Comparison of ENCODE assay signal across 8 mouse cellular contexts in the genomic region with DNA sequence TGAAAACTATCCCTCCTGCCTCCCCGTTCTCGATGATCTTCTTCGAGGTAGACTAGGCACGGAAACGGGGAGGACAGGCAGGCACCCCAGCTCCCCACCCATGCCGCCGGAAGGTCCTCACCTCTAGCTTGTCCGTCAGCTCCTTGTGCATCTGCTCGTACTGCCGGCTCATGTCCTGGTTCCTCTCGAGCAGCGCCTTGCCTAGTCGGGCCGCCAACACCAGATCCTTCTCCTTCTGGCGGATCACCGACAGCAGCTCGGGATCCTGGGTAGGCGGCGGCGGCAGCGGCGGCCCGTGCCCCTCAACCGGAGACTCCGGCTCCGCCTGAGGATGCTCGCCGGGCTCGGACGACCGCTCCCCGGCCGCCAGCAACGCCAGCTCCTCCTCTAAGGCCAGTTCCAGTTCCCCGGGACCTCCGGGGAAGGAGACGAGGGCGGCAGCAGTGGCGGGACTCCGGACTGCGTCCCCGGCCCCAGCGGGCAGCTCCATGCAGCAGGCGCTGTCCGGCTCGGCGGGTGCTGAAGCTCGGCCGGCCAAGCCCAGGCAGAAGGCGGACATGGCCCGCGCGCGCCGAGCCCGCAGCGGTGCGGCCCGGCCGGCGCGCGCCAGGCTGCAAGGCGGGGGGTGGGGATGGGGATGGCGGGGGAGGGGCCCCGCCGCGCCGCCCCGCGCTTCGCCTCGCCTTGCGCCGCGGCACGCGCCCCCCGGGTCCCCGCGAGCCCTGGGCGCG. TPM values are rescaled to one million over a fixed set of nuclear protein-coding genes. Genes with fewer than 3 reads are reported as not detected.
A peak's percentile ranks its signal among the peaks of the same experiment; 100 is the strongest.
DNase-seq lines count a peak whose midpoint lies in the region; ATAC-seq lines count a peak whose summit lies in the region.

Gene Bicdl1, minus strand, starts transcription at position 621 of the 731 bp plus-strand sequence.

- ATAC-seq in hematopoietic stem cell, adult 5-6 weeks (replicated peaks in 1 of 2; ENCODE audit: insufficient read depth in 1 of 2, low FRiP score in 2 of 2, low TSS enrichment in 1 of 2, low read depth in 1 of 2, poor library complexity in 2 of 2, severe bottlenecking in 2 of 2) = peak; percentile 18 to 44; a peak in 1 of 4 replicates

- peak; percentile 62 for DNase-seq in MN1 (ENCODE audit: low spot score)
- peak; percentile 60 for DNase-seq in cerebellum, adult 8-10 months
- DNase-seq in frontal cortex, adult 2 months (ENCODE audit: extremely low spot score in 1 of 2, low spot score in 1 of 2) = peak in 1 of 2 experiments; percentile 50
- peak; percentile 28 for DNase-seq in layer of hippocampus, adult 9-11 months
- peak; percentile 92 for DNase-seq in lung, postnatal 10 days
- DNase-seq in ovary, postnatal 36 days (ENCODE audit: low spot score) = peak; percentile 91
- peak; percentile 73 to 78 for DNase-seq in thymus, postnatal 36 days

RNA-seq across cellular contexts. Expression of gene Bicdl1, which starts in this region (rescaled TPM):
- polyA plus RNA-seq in frontal cortex, adult 2 months (2012; rRNA removed) = 166 and 186 TPM in 2 replicates
- total RNA-seq in hematopoietic stem cell, adult 5-6 weeks (2017) = 8.8 and 13.3 TPM in 2 replicates
